Mouse (Mus musculus) kidney, adult 2 months (tissue): ENCODE data around the gene Klhdc10.

Experiments
- CTCF ChIP-seq: fragments of 200-500 bp; conservative IDR thresholded peaks from 2 replicates; pipeline ENCODE4 v1.5.1; 2011; ENCODE audit warnings: low read depth, mild to moderate bottlenecking, control low read depth, low read length, moderate library complexity, mixed read lengths; ENCODE audit not compliant: insufficient read depth, insufficient read length
- POLR2A ChIP-seq: fragments of 200-500 bp; IDR thresholded peaks from one replicate; pipeline ENCODE4 v1.6.1; 2011; ENCODE audit warnings: low read depth, low read length, control low read depth

GRCm38 (mm10) chr6:30469370-30469769, 67.7 kb downstream of the Klhdc10 start:
- no peak for TF ChIP-seq CTCF
- TF ChIP-seq POLR2A, result no peak
